Mouse (Mus musculus) telencephalon, adult 2 months (tissue): ENCODE results near the gene Ceacam16.

Experiments used
- DNase-seq: peaks from one replicate; pipeline ENCODE4 v3.0.0-alpha.2; 2011; ENCODE audit warnings: low read depth, low spot score

The Ceacam16 gene

GRCm38 (mm10) chr7:19861199-19861598 is at the start of gene Ceacam16:
TSS of gene Ceacam16 (minus strand) at chr7:19861299.
- no peak for DNase-seq

DNA sequence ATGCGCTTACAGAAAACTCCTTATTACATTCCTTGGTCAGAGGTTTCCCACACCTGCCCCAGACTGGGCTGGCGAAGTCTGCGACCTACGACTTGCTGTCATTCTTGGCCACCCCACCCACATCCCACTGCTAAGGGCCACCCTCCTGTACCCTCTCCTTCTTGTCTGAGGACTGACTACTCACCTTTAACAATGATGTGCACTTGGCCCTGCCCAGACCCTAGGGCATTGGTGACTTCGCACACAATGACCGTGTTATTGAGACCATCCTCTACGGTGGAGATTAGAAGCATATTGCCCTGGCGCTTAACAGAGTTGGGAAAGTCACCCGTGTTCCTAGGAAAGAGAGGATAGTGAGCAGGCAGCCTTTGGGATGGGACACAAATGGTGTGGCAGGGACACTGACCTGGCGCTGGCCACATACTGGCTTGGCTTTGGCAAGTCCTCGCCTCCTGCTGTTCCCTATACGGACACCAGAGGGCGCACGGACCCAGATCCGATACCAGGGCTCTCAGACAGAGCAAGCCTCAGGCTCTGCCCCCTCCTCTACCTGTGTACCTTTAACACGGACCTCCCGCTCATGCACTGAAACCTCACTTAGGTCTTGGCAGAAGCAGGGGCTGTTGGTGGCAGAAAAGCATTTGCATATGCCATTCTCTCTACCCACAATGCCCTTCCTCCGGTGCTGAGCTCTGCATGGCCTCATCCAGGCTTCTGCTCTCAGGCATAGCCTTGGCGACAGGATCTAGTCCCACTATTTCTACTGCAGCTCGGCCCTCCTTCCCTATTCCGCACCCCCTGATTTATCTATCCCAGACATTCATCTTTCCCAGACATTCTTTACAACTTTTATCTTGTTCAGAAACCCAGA is 49.6 kb upstream of the Ceacam16 start:
- DNase-seq: no peak

DNA sequence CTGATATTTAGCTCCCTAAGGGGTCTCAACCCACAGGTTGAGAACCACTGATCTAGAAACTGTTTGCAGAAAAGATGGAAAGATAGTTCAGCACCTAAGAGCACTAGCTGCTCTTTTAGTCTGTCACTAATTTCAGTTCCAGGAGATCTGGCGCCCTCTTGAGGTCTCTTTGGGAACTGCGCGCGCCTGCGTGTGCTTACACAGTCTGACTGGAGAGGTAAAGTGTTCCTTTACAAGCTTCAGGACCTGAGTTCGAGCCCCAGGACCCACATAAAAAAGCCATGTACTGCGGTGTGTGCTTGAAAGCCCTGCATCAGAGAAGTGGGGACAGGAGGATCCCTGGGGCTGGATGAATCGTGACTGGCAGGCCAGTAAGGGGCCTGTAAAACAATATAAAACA is 28.8 kb upstream of the Ceacam16 start:
- no peak for DNase-seq

DNA sequence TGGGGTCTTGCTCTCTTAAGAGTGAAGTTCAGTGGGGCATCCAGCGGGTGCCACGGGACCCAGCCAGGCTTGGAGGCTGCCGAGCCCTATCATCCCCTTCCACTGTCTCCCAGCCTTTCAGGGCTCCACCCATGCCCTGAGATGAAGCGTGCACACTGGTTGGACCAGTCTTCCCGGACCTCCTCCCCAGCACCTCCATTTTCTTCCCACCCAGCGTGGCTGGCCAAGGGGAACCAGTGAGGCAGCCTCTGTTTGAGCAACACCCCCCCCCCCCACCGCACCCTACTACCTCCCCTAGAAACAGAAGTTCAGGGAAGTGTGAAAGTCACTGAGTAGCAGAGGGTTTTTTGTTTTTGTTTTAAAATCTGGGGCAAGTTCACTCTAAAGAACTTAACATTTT is 26.8 kb upstream of the Ceacam16 start, which contains the start of gene Ceacam19:
TSS of gene Ceacam19 (minus strand) at position 117 of the 400 bp plus-strand sequence.
- DNase-seq: no peak

- DNase-seq: no peak
Measured at GRCm38 (mm10) chr7:19880754-19881153, 19.7 kb upstream of the Ceacam16 start.

- no peak for DNase-seq
Measured at GRCm38 (mm10) chr7:19876781-19877425, 15.8 kb upstream of the Ceacam16 start.

GRCm38 (mm10) chr7:19875948-19876682 is 15.0 kb upstream of the Ceacam16 start:
- no peak for DNase-seq

DNA sequence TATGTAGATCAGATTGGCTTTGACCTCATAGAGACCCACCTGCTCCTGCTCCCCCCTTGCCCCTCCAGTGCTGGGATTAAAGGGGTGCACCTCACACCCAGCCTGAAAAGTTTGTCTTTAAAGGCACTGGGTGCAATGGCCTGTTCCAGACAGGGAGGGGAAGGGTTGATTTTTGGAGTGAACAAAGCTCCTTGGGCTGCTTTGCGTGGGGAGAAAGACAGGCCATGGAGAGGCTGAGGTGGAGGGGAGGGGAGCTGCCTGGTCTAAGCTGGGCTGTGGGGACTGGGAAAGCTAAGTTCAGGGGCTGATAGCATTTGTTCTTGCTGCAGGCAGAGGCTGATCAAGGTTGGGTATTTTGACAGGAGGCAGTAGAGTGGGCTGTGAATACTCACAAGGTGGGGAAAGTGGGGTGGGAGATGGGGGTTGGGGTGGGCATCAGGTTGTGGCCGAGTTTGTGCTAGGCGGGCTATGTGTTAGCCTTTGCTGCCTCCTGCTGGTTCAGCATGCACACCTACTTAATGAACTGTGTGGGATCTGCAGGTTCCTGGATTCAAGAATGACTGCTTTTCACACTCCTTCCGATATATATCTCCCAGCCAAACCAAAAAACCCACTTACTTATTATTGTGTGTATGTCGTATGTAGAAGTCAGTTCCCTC is 11.0 kb upstream of the Ceacam16 start:
- no peak for DNase-seq

GRCm38 (mm10) chr7:19871137-19871621 is 10.1 kb upstream of the Ceacam16 start:
- no peak for DNase-seq

GRCm38 (mm10) chr7:19867751-19868399 is 6.8 kb upstream of the Ceacam16 start:
- DNase-seq: no peak

DNA sequence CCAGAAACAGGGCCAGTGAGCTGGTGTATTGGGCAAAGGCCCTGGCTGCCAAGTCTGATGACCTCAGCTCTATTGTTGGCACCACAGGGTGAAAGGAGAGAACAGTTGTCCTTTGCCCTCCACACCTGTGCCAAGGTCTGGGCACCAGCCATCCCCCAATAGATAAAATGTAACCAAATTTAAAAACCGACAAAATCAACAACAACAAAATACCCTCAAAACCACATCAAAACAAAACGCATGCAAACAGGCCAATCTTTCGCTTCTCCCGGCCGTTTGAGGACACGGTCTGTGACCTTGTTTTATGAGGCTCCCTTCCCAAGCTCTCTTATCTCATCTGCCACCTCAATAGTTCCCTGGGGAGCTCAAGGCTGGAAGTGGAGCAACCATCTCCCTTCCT is 5.4 kb upstream of the Ceacam16 start:
- DNase-seq: no peak

DNA sequence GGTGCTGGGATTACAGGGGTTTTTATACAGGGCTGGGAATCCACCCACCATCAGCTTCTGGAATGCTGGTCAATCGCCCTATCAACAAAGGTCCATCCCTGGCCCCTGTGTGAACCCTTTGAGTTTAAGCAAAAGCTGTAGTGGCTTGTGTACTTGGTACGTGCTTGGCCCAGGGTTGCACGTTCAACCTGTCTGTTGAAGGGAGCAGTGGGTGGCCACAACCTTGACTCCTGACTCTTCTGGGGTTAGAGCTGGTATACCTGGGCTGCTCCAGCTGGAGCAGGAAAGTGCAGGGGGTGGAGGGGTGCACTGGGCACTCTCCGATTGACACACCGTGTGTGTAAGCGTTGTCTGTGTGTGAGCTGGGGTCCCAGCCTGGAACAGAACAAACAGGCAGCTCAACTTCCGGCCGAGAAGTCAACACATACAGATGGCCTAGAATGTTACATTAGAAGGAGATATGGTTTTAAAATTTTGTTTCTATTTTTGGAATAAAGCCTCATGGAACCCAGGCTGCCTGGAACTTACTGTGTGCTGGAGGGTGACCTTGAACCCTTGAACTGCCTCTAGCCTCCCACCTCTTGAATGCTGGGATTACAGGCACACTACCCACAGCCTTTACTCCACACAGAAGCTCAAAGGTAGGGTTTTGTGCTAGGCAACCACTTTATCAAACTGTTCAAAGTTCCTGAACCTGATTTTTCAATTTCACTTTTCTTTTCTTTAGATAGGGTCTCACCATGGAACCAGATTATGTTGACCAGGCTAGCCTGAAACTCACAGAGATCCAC is 4.3 kb upstream of the Ceacam16 start:
- no peak for DNase-seq

DNA sequence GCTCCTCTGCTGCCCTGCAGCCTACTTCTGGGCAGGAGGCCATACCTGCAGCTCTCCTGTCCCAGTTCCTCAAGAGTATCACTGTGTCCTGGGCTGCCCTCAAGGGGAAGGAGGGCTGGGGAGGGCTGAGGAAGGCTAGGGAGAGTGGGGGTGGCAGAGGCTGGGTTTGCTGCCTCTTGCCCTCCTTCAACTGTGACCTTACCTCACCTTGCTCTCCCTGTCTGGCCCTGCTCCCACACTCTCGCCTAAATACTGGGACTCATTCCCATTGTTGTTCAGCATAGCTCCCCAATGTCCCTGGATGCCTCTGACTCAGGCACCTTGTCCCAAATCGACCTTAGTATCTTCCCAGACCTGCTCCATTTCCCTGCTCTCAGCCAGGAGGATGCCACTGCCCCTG is 3.1 kb upstream of the Ceacam16 start:
- DNase-seq: no peak

DNA sequence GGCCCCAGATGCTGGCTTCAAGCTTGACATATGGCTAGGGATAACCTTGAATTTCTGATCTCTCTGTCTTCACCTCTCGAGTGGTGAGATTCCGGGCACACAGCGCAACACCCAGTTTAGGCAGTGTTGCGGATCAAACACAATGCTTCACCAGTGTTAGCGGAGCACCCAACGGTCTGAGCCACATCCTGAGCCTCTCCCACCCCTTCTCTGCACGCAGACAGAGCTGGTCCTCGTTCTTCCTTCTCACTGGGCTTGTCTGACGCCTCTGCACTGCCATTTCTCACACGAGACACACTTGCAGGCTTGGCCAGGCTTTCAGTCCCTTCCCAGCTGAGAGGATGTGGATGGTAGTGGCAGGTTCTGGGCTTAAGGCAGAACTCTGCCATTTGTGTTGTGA is 1.4 kb downstream of the Ceacam16 start:
- DNase-seq: no peak

DNA sequence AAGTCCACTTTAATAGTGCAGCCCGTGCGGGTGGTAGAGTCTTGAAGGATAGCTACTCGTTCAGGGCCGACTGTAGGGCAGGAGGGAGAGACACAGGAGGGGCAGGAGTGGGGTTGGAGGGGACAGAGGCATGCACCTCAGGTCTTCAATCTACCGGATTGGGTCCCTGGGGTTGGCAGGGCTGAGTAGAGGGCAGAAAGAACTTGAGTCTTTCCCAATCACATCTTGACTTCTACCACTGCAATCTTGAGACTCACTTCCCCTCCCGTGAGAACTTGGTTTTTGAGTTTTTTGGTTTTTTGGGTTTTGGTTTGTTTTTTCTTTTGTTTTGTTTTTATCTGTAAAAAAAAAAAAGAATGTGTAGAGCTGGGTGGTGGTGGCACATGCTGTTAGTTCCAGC is 4.8 kb downstream of the Ceacam16 start:
- DNase-seq: no peak

DNA sequence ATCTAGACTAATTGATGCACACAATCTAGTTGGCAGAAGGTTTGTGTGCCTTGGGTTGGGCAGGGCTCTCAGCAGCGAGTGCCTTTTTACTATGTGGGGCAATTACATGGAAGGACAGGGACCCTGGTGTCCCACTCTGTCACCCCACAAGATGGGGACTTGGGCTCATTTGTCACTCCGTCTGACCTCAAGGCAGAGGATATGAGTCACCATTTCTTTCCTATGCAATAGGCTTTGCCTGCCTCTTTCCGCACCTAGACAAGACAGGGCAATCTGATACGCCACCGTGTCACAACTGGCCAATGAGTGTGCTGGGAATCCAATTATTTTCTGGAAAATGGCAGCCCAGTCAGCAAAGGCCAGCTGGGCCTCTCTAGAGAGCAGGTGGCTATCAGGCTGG is 5.4 kb downstream of the Ceacam16 start:
- no peak for DNase-seq

DNA sequence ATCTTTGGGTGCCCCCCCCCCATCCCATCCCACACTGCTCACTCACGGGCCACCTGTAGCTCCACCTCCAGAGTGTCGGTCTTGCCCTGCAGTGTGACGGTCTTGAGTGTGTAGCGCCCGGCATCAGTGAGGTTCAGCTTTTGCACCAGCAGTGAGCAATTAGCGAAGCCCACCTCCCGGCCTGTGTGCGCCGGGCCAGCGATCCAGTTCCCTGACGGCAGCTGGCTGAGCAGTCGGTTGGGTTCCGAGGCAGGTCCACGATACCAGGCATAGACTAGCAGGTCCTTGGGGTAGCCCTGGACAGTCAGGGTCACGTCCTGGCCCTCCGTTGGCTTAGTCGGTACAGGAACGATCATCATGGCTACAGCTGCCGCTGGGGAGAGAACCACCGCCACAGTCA is 7.6 kb downstream of the Ceacam16 start:
- DNase-seq: no peak

GRCm38 (mm10) chr7:19851858-19852570 is 9.1 kb downstream of the Ceacam16 start, which contains the start of gene Gm19345:
TSS of gene Gm19345 (plus strand) at chr7:19852003.
- DNase-seq: no peak

DNA sequence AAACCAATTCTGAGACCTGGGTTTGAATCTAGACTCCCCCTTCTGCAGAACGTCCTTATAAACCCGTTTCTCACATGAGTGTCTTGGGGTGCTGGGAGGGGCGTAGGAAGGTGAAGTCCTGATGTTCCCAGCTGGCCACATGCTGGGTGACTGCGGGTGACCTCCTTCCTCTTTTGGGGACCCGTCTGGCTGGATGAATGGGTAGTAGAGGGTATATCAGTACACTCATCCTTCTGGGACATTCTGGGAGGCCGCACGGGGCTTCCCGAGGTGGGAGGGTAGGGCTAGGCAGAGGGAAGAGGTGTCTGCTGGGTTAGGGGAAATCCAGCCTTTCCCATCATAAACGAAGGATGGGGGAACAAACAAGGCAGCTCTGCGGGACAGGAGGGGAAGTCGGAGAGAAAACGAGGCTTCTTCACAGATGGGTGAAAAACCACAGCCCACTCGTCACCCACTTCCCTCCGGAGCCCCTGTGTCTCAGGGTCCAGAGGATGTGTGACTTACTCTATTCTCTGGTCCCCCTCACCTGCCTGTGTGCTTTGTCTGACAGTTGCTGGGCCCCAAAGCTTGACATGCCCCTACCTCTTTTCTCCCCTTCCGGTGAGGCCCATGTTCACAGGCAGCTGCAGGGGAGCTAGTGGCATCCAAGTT is 16.5 kb downstream of the Ceacam16 start:
- no peak for DNase-seq
